ENCODE assay signal across 16 mouse cellular contexts in genomic region chr14:45080231-45080630, GRCm38 (mm10).
"Had no signal": no experiment of that assay in that cellular context is flagged by ENCODE, and none has a peak within 500 bp of the region (broad histone marks: within the 10 kb centered on the region; RNA-seq: fewer than 3 reads in every experiment).

No protein-coding gene starts in this region.

- H3K4me1 ChIP-seq: liver, embryonic 12.5 days; liver, embryonic 15.5 days; lung, embryonic 15.5 days had no signal

- H3K9ac ChIP-seq: kidney, embryonic 15.5 days; limb, embryonic 13.5 days; liver, embryonic 12.5 days; liver, embryonic 15.5 days; lung, embryonic 15.5 days had no signal

- H3K4me3 ChIP-seq: kidney, embryonic 15.5 days; limb, embryonic 10.5 days; limb, embryonic 13.5 days; liver, embryonic 12.5 days; liver, embryonic 15.5 days; lung, embryonic 15.5 days had no signal

- H3K9me3 ChIP-seq: kidney, embryonic 15.5 days; limb, embryonic 10.5 days; limb, embryonic 13.5 days; liver, embryonic 12.5 days; liver, embryonic 15.5 days; lung, embryonic 15.5 days had no signal

- H3K27me3 ChIP-seq: kidney, embryonic 15.5 days; limb, embryonic 13.5 days; liver, embryonic 12.5 days; liver, embryonic 15.5 days; lung, embryonic 15.5 days had no signal

- H3K27ac ChIP-seq: kidney, embryonic 15.5 days; limb, embryonic 10.5 days; limb, embryonic 13.5 days; liver, embryonic 12.5 days; liver, embryonic 15.5 days; lung, embryonic 15.5 days had no signal

- ATAC-seq: liver, embryonic 12.5 days had no signal

- H3K36me3 ChIP-seq: kidney, embryonic 15.5 days; limb, embryonic 10.5 days; limb, embryonic 13.5 days; liver, embryonic 12.5 days; liver, embryonic 15.5 days; lung, embryonic 15.5 days had no signal

- DNase-seq: kidney, adult 8-10 months; kidney, postnatal 10 days; kidney, postnatal 36 days; layer of hippocampus, adult 9-11 months; liver; lung, adult 18-20 months; lung, postnatal 10 days; midbrain, embryonic 14.5 days; thymus, adult 18-20 months; thymus, postnatal 4 days had no signal
